Mouse (Mus musculus) limb, embryonic 14.5 days (tissue): ENCODE measurements around the gene Tex37. TPM values are rescaled to one million over a fixed set of nuclear protein-coding genes. Genes with fewer than 3 reads are reported as not detected.

Experiments
- ATAC-seq: fragments of 200-750 bp; cut with Nextera tagmentation; 2 replicates; pipeline ENCODE4 v1.8.0; 2017; ENCODE audit warnings: low read depth, moderate number of reproducible peaks, moderate TSS enrichment; ENCODE audit not compliant: low FRiP score
- DNase-seq: peaks from one replicate; pipeline ENCODE4 v3.0.0-alpha.2; 2015; ENCODE audit warnings: low spot score
- H3K27ac ChIP-seq: fragments of 300-500 bp; sonication (generic); replicated peaks from 2 replicates; pipeline ENCODE4 v1.5.1; 2014; ENCODE audit warnings: low read depth, mild to moderate bottlenecking, low read length, moderate library complexity, mixed read lengths
- H3K27me3 ChIP-seq: fragments of 300-500 bp; sonication (generic); 2 replicates; pipeline ENCODE4 v1.6.1; 2014; ENCODE audit warnings: low read length, mixed read lengths; ENCODE audit not compliant: control insufficient read depth, insufficient read depth
- H3K36me3 ChIP-seq: fragments of 300-500 bp; sonication (generic); 2 replicates; pipeline ENCODE4 v1.6.1; 2014; ENCODE audit warnings: mild to moderate bottlenecking, low read length, moderate library complexity, mixed read lengths; ENCODE audit not compliant: control insufficient read depth, insufficient read depth
- H3K4me1 ChIP-seq: fragments of 300-500 bp; sonication (generic); 2 replicates; pipeline ENCODE4 v1.6.1; 2014; ENCODE audit warnings: antibody characterized with exemption, low read length, mixed read lengths; ENCODE audit not compliant: control insufficient read depth, insufficient read depth
- H3K4me2 ChIP-seq: fragments of 300-500 bp; sonication (generic); replicated peaks from 2 replicates; pipeline ENCODE4 v1.6.1; 2014; ENCODE audit warnings: low read depth, mild to moderate bottlenecking, low read length, moderate library complexity; ENCODE audit not compliant: severe bottlenecking
- H3K4me3 ChIP-seq: fragments of 300-500 bp; sonication (generic); replicated peaks from 2 replicates; pipeline ENCODE4 v1.5.1; 2014; ENCODE audit warnings: low read length
- H3K9ac ChIP-seq: fragments of 300-500 bp; sonication (generic); 2 replicates; pipeline ENCODE4 v1.6.1; 2014; ENCODE audit warnings: mild to moderate bottlenecking, low read depth, low read length, moderate library complexity; ENCODE audit not compliant: severe bottlenecking
- H3K9me3 ChIP-seq: fragments of 300-500 bp; sonication (generic); 2 replicates; pipeline ENCODE4 v1.6.1; 2016; ENCODE audit warnings: low read length; ENCODE audit not compliant: control insufficient read depth
- POLR2A ChIP-seq: fragments of 200-500 bp; IDR thresholded peaks from 2 replicates; pipeline ENCODE4 v1.8.0; 2012; ENCODE audit warnings: inconsistent platforms, mild to moderate bottlenecking, moderate library complexity, borderline replicate concordance; ENCODE audit not compliant: insufficient read depth, insufficient read length; ENCODE audit errors: extremely low read depth
- WGBS: fragments of 180-500 bp; shearing (Covaris S2); extraction: QIAGEN DNeasy Blood & Tissue Kit; methylation state at CpG from one replicate; pipeline ENCODE4 v1.1.7; 2014; 5-methylcytosine and 5-hydroxymethylcytosine counted together
- polyA plus RNA-seq, 2 experiments: library from polyadenylated mRNA; depleted of rRNA in 1 of 2; stranded (reverse) in 1 of 2; unstranded in 1 of 2; fragments of >200 nt; fragmentation: Nextera tagmentation in 1 of 2; extraction: Ambion mirVana in 1 of 2; gene quantifications; 2 replicates each; pipeline versions ENCODE4 v1.2.1 to v1.2.3; 2012 to 2014

Tex37 gene
- polyA plus RNA-seq, 2 experiments = not detected

DNA sequence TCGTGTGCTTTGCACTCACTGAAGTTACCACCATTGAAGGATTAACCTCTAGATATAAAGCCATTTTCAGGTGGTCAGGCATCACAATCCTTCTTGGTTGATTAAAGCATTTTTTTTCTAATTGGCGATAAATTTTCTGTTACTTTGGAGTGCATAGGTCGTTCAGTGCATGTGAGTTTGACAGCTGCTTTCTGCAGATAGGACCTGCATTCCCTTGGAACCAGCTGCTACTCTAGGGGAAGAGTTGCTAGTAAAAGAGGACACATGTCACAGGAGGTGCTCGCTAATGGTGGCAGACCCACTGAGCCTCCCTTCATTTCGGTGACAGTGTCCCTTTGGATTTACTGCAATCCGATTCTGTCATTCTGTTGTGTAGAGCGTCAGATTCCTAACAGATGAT lies 46.2 kb downstream of the Tex37 start:
- 75% methylated on average over 7 of the region's 7 CpGs for WGBS
- no peak for TF ChIP-seq POLR2A
- DNase-seq = no peak
- H3K27me3 ChIP-seq = no peaks in the 10 kb centered on the region
- H3K36me3 ChIP-seq = no peaks in the 10 kb centered on the region
- H3K4me2 ChIP-seq = no peak overlapping the region
- no peak overlapping the region for H3K9ac ChIP-seq
- H3K27ac ChIP-seq = no peak overlapping the region
- ATAC-seq = no peak
- no peaks in the 10 kb centered on the region for H3K4me1 ChIP-seq
- H3K9me3 ChIP-seq = no peaks in the 10 kb centered on the region
- no peak overlapping the region for H3K4me3 ChIP-seq

DNA sequence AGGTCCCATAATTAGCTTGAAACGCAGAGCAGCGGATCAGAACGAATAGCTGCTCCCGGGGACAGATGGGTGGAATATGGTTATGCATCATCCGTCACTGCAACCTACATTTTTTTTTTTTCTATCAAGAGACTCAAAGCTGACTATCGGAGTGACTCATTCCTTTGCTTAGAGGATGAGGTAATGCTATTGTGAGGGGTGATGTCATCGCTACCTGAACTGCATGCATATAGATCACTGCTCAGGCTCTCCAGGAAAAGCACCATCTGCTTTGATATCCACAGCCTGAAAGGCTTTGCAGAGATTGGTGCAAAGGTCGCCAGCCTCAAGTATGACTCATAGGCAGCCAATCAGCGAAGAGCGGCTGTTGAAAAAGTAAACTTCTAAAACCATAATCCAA lies 46.6 kb downstream of the Tex37 start:
- Histone ChIP-seq H3K27ac (no peak overlapping the region), H3K9ac (no peak overlapping the region), H3K4me2 (no peak overlapping the region), H3K36me3 (no peaks in the 10 kb centered on the region), H3K4me1 (no peaks in the 10 kb centered on the region), H3K9me3 (no peaks in the 10 kb centered on the region), H3K4me3 (no peak overlapping the region), H3K27me3 (no peaks in the 10 kb centered on the region)
- peak; percentile 63; the same call in 1 of the 2 replicates for ATAC-seq
- no peak for TF ChIP-seq POLR2A
- DNase-seq = peak; percentile 22
- WGBS = 76% methylated on average over 10 of the region's 10 CpGs

DNA sequence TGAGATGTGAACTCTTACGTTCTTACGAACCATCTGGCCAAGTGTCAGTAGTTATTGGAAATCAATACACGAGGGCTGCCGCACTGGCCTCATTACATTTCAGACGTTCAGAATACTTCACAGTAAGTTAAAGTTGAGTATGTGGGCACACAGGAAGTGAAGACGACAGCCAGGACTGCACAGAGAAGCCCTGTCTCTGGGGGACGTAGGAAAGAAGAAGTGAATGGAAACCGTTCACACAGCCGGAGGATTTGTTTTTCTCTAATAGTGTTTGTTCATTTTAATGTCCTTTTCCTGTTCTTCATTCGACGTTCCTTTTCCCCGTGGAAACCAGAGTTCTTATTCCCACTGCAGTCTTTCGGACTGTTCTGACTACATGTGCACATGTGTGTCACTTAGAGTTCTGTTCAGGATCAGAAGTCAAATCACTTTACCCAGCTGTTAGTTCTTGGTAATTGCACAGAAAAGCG lies 47.2 kb downstream of the Tex37 start:
- Histone ChIP-seq H3K9me3 (no peaks in the 10 kb centered on the region), H3K4me1 (no peaks in the 10 kb centered on the region), H3K4me2 (no peak overlapping the region), H3K27ac (no peak overlapping the region), H3K27me3 (no peaks in the 10 kb centered on the region), H3K4me3 (no peak overlapping the region), H3K36me3 (no peaks in the 10 kb centered on the region), H3K9ac (no peak overlapping the region)
- DNase-seq (no peak), ATAC-seq (no peak)
- no peak for TF ChIP-seq POLR2A
- WGBS = 62% methylated on average over 14 of the region's 14 CpGs

GRCm38 (mm10) chr6:70867297-70867696 lies 51.4 kb downstream of the Tex37 start:
- no peak overlapping the region for H3K9ac ChIP-seq
- no peak for TF ChIP-seq POLR2A
- no peaks in the 10 kb centered on the region for H3K4me1 ChIP-seq
- WGBS = 93% methylated on average over 9 of the region's 9 CpGs
- H3K36me3 ChIP-seq = peaks cover 4% of the 10 kb centered on the region; the same call in 1 of the 2 replicates
- H3K27ac ChIP-seq = no peak overlapping the region
- DNase-seq = no peak
- H3K27me3 ChIP-seq = no peaks in the 10 kb centered on the region
- no peak for ATAC-seq
- H3K9me3 ChIP-seq = no peaks in the 10 kb centered on the region
- H3K4me2 ChIP-seq = no peak overlapping the region
- no peak overlapping the region for H3K4me3 ChIP-seq

DNA sequence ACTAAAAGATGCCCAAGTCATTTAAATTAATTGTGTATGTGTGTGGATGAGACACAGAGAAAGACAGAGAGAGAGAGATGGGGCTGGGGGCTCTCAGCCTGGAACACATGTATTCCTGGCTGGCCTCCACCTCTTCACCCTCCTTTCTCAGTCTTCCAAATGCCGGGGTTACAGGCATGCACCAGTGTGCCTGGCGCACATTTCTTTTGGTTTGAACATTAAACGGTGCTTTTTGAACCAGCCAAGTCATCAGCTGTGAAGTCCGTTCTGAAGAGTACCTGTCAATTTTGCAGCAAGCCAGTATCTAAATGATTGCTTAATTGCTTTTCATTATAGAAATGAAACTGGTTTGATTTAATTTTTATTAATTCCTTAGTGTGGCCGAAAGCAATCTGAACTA lies 52.0 kb downstream of the Tex37 start:
- H3K4me1 ChIP-seq = no peaks in the 10 kb centered on the region
- 72% methylated on average over 5 of the region's 5 CpGs for WGBS
- no peak for DNase-seq
- no peaks in the 10 kb centered on the region for H3K9me3 ChIP-seq
- H3K27ac ChIP-seq = no peak overlapping the region
- no peak overlapping the region for H3K9ac ChIP-seq
- no peak for ATAC-seq
- no peak for TF ChIP-seq POLR2A
- no peak overlapping the region for H3K4me2 ChIP-seq
- H3K4me3 ChIP-seq = no peak overlapping the region
- H3K36me3 ChIP-seq = peaks cover 7% of the 10 kb centered on the region; the same call in 1 of the 2 replicates
- H3K27me3 ChIP-seq = no peaks in the 10 kb centered on the region

GRCm38 (mm10) chr6:70864285-70864684 lies 54.4 kb downstream of the Tex37 start:
- no peaks in the 10 kb centered on the region for H3K9me3 ChIP-seq
- H3K4me1 ChIP-seq = no peaks in the 10 kb centered on the region
- WGBS = 84% methylated on average over 6 of the region's 6 CpGs
- no peaks in the 10 kb centered on the region for H3K27me3 ChIP-seq
- H3K9ac ChIP-seq = no peak overlapping the region
- DNase-seq (no peak), ATAC-seq (no peak)
- H3K27ac ChIP-seq = no peak overlapping the region
- TF ChIP-seq POLR2A = no peak
- no peak overlapping the region for H3K4me2 ChIP-seq
- H3K36me3 ChIP-seq = peaks cover 21% of the 10 kb centered on the region; the same call in 1 of the 2 replicates
- H3K4me3 ChIP-seq = no peak overlapping the region

Other genes with a start within 250 kb of the Tex37 start
- gene Rpia, start 126.7 kb downstream of the Tex37 start, polyA plus RNA-seq (2012; rRNA removed) = 20.4 and 24.3 TPM in 2 replicates
- gene Rpia, start 126.7 kb downstream of the Tex37 start, polyA plus RNA-seq (2014; fragmentation: Nextera tagmentation; extraction: Ambion mirVana) = 2.8 and 3.7 TPM in 2 replicates
- 21.2 and 23.6 TPM in 2 replicates for gene Eif2ak3, start 74.4 kb downstream of the Tex37 start, polyA plus RNA-seq (2012; rRNA removed)
- gene Eif2ak3, start 74.4 kb downstream of the Tex37 start, polyA plus RNA-seq (2014; fragmentation: Nextera tagmentation; extraction: Ambion mirVana) = 14.0 and 14.2 TPM in 2 replicates
- 1.6 and 1.8 TPM in 2 replicates for gene Foxi3, start 37.6 kb upstream of the Tex37 start, polyA plus RNA-seq (2012; rRNA removed)
- 0.39 and 0.77 TPM in 2 replicates for gene Foxi3, start 37.6 kb upstream of the Tex37 start, polyA plus RNA-seq (2014; fragmentation: Nextera tagmentation; extraction: Ambion mirVana)
- gene Thnsl2, start 225.5 kb upstream of the Tex37 start, polyA plus RNA-seq (2012; rRNA removed) = 5.6 and 5.9 TPM in 2 replicates
- gene Thnsl2, start 225.5 kb upstream of the Tex37 start, polyA plus RNA-seq (2014; fragmentation: Nextera tagmentation; extraction: Ambion mirVana) = 8.6 and 9.1 TPM in 2 replicates